Mouse (Mus musculus) megakaryocyte, embryonic 14.5 days (primary cell): ENCODE results near the gene Fxyd4. TPM values are rescaled to one million over a fixed set of nuclear protein-coding genes. Genes with fewer than 3 reads are reported as not detected.

ENCODE experiments used
- H3K27me3 ChIP-seq: replicated peaks from 2 replicates; pipeline ENCODE3; 2012; ENCODE audit warnings: inconsistent platforms
- H3K36me3 ChIP-seq: replicated peaks from 2 replicates; pipeline ENCODE3; 2012; ENCODE audit warnings: low read length, inconsistent platforms, mixed read lengths
- H3K4me1 ChIP-seq: 2 replicates; pipeline ENCODE4 v1.6.1; 2012; ENCODE audit warnings: inconsistent platforms
- H3K4me3 ChIP-seq: replicated peaks from 2 replicates; pipeline ENCODE3; 2012; ENCODE audit warnings: moderate library complexity, mild to moderate bottlenecking, inconsistent platforms
- H3K9me3 ChIP-seq: 2 replicates; pipeline ENCODE4 v1.6.1; 2012; ENCODE audit warnings: inconsistent platforms
- FLI1 ChIP-seq: IDR thresholded peaks from 2 replicates; pipeline ENCODE4 v1.6.1; 2012; ENCODE audit warnings: low read length, inconsistent platforms, mixed read lengths
- GATA1 ChIP-seq: IDR thresholded peaks from 3 replicates; pipeline ENCODE4 v1.6.1; 2012; ENCODE audit warnings: mixed read lengths, low read length, inconsistent platforms, borderline replicate concordance
- polyA plus RNA-seq: library from polyadenylated mRNA; stranded (reverse); fragments of >175 nt; gene quantifications from 2 replicates; pipeline ENCODE4 v1.2.3, GENCODE M21; 2012; ENCODE audit warnings: low replicate concordance; ENCODE audit not compliant: insufficient read depth

Fxyd4 gene
- polyA plus RNA-seq, 1 experiment, result not detected

DNA sequence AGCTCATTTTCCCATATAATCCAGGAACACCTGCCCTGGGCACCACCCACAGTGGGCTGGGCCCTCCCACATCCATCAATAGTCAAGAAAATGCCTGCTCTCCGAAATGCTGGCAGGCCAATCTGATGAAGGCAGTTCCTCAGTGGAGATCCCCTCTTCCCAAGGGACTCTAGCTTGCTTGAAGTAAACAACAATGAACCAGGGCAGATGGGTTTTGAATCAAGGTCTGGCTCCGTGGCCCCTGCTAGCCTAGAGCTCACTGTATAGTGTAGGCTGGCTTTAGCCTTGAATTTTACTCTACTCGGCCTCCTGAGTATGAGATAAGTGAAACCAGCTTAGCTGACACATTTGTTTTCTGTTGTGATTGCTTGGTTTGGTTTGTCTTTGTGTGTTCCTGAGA is 45.1 kb downstream of the Fxyd4 start:
- H3K4me1 ChIP-seq, result peaks cover 66% of the 10 kb centered on the region
- H3K36me3 ChIP-seq, result no peaks in the 10 kb centered on the region
- H3K4me3 ChIP-seq, result no peak overlapping the region
- no peaks in the 10 kb centered on the region for H3K9me3 ChIP-seq
- H3K27me3 ChIP-seq, result no peaks in the 10 kb centered on the region
- no peak for TF ChIP-seq FLI1
- no peak for TF ChIP-seq GATA1

DNA sequence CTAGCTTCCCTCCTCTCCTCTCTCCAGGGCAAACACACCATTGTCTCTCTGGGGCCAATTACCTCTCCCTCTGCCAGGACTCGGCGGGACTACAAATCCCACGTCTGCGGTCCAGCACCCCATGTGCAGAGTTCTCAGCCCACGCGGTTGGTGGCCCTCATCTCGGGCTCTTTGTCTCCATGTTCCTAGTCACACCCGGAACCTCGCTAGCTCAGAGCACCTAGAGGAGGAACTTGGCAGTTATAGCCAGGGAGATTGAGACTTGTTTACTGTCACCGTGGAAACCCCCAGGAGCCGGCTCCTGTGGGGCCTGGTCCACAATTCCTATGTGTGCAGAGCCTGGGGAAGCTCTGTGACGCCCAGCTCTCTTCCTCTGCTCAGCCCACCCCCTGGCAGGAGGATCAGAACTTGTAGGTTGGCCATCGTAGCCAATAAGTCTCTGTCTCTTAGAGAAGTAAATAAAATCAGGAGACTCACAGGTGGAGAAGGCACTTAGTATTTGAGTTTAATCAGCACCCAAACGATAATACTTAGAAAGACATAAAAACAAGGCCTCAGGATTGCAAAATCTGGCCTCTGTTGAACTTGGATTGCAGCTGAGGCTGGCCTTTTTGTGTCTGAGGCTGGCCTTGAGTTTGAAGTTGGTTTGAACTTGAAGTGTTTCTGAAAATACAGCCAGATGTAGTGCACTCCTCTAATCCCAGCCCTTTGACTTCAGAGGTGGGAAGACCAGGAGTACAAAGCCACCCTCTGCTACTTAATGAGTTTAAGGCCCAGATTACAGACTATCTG is 45.9 kb downstream of the Fxyd4 start:
- Histone ChIP-seq H3K4me1 (peaks cover 69% of the 10 kb centered on the region), H3K4me3 (no peak overlapping the region), H3K27me3 (no peaks in the 10 kb centered on the region), H3K36me3 (no peaks in the 10 kb centered on the region), H3K9me3 (no peaks in the 10 kb centered on the region)
- TF ChIP-seq GATA1, result no peak
- no peak for TF ChIP-seq FLI1

GRCm38 (mm10) chr6:117890257-117890656 is 47.2 kb downstream of the Fxyd4 start:
- Histone ChIP-seq H3K36me3 (no peaks in the 10 kb centered on the region), H3K9me3 (no peaks in the 10 kb centered on the region), H3K4me3 (no peak overlapping the region), H3K27me3 (no peaks in the 10 kb centered on the region), H3K4me1 (peaks cover 73% of the 10 kb centered on the region)
- TF ChIP-seq FLI1 (no peak), GATA1 (no peak)

- Histone ChIP-seq H3K36me3 (peaks cover 5% of the 10 kb centered on the region), H3K4me1 (peaks cover 79% of the 10 kb centered on the region), H3K27me3 (no peaks in the 10 kb centered on the region), H3K9me3 (no peaks in the 10 kb centered on the region), H3K4me3 (peak overlapping the region; percentile 85)
- TF ChIP-seq FLI1 (no peak), GATA1 (no peak)
These were observed 48.8 kb downstream of the Fxyd4 start for GRCm38 (mm10) chr6:117888642-117889096.

- H3K4me1 ChIP-seq, result peaks cover 85% of the 10 kb centered on the region
- H3K9me3 ChIP-seq, result no peaks in the 10 kb centered on the region
- TF ChIP-seq GATA1 (no peak), FLI1 (no peak)
- no peaks in the 10 kb centered on the region for H3K27me3 ChIP-seq
- peak overlapping the region; percentile 86 for H3K4me3 ChIP-seq
- H3K36me3 ChIP-seq, result peaks cover 6% of the 10 kb centered on the region
These were observed 49.5 kb downstream of the Fxyd4 start for GRCm38 (mm10) chr6:117888032-117888431.

- no peak overlapping the region for H3K4me3 ChIP-seq
- peaks cover 93% of the 10 kb centered on the region for H3K4me1 ChIP-seq
- H3K27me3 ChIP-seq, result no peaks in the 10 kb centered on the region
- peaks cover 6% of the 10 kb centered on the region for H3K36me3 ChIP-seq
- no peak for TF ChIP-seq GATA1
- no peak for TF ChIP-seq FLI1
- no peaks in the 10 kb centered on the region for H3K9me3 ChIP-seq
These were observed 51.5 kb downstream of the Fxyd4 start for GRCm38 (mm10) chr6:117885943-117886342.

Other genes starting within 250 kb of the Fxyd4 start
- 3.1 and 9.3 TPM in 2 replicates for gene Zfp637, start 96.5 kb downstream of the Fxyd4 start, polyA plus RNA-seq
- gene Zfp239, start 75.6 kb downstream of the Fxyd4 start, polyA plus RNA-seq, result 1.3 TPM in 1 of 2 replicates, not detected in the other
- gene Hnrnpf, start 37.4 kb downstream of the Fxyd4 start, polyA plus RNA-seq, result 36.3 and 112 TPM in 2 replicates
- gene Rasgef1a, start 73.7 kb upstream of the Fxyd4 start, polyA plus RNA-seq, result 0.30 TPM in 1 of 2 replicates, not detected in the other
- gene Csgalnact2, start 201.4 kb upstream of the Fxyd4 start, polyA plus RNA-seq, result 3.6 and 3.9 TPM in 2 replicates